Comparison of ENCODE assay signal across 8 mouse cellular contexts in the genomic region with DNA sequence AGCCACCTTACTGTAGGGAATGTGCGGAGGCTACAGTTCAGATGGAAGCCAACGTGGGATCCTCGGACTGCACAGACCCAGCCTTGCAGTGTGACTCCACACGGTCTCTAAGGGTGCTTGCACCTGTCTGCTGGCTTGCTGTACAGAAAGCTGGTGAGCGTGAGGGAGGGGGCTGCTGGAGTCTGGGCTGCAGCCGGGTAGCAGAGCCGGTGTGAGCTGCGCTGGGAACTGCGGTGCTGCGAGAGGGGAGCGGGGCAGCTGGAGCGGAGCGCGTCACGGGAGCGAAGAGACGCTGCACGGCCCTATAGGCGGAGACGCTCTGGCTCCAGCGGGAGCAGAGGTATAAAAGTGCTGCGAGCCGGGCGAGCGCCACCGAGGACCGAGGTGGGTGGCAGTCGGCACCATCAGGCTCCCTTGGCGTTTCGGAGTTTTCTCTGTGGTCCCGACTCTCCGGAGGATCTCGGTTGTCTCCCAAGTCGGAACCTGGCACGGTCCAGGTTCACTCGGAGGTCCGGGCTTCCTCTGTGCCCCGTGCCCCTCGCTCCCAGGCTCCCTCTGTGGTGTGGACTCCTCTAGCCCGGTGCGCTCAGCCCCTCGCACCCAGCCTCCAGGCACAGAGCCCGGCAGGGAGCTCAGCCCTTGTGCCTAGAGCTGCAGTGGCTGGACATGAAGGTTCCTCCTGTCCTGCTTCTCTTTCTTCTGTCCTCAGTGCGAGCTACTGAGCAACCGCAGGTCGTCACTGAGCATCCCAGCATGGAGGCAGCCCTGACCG. TPM values are rescaled to one million over a fixed set of nuclear protein-coding genes. Genes with fewer than 3 reads are reported as not detected.
DNase-seq lines count a peak whose midpoint lies in the region; ATAC-seq and TF ChIP-seq lines count a peak whose summit lies in the region.

Gpr83 (plus strand) TSS at position 343 of the 772 bp plus-strand sequence.

- H3K9me3 ChIP-seq in forebrain, embryonic 15.5 days = no peaks in the 10 kb centered on the region
- no peaks in the 10 kb centered on the region for H3K9me3 ChIP-seq in intestine, embryonic 16.5 days (ENCODE audit: control insufficient read depth, low read length)
- no peaks in the 10 kb centered on the region for H3K9me3 ChIP-seq in liver, embryonic 14.5 days (ENCODE audit: control insufficient read depth, low read length)

- H3K36me3 ChIP-seq in forebrain, embryonic 15.5 days = no peaks in the 10 kb centered on the region
- no peaks in the 10 kb centered on the region for H3K36me3 ChIP-seq in intestine, embryonic 16.5 days (ENCODE audit: control insufficient read depth, insufficient read depth, low read length)
- H3K36me3 ChIP-seq in liver, embryonic 14.5 days (replicated peaks; ENCODE audit: control insufficient read depth, insufficient read depth, low read depth) = no peaks in the 10 kb centered on the region

- intact Hi-C loops in gastrocnemius, adult 2 months (cut with DNase I) = no loop called here
- intact Hi-C loops in gastrocnemius, postnatal 36 days (cut with DNase I) = loop anchor here (10.0 kb wide), 1 partner anchor 155 kb away; no protein-coding TSS in a partner anchor

- ATAC-seq in forebrain, embryonic 15.5 days (replicated peaks) = peak; percentile 96
- ATAC-seq in intestine, embryonic 16.5 days = peak; percentile 90
- ATAC-seq in liver, embryonic 14.5 days (ENCODE audit: insufficient read depth) = no peak

- H3K27me3 ChIP-seq in forebrain, embryonic 15.5 days = peaks cover 28% of the 10 kb centered on the region
- peaks cover 28% of the 10 kb centered on the region for H3K27me3 ChIP-seq in intestine, embryonic 16.5 days (replicated peaks; ENCODE audit: control insufficient read depth, insufficient read depth, low read length)
- peaks cover 35% of the 10 kb centered on the region for H3K27me3 ChIP-seq in liver, embryonic 14.5 days (ENCODE audit: control insufficient read depth, insufficient read depth, low read length)

- TF ChIP-seq EP300 in liver, embryonic 14.5 days (IDR thresholded peaks at IDR 0.05; ENCODE audit: low read depth) = no peak

- H3K4me1 ChIP-seq in forebrain, embryonic 15.5 days = peaks cover 11% of the 10 kb centered on the region
- 0 out of 2 replicates have a peak, but pooled peaks cover 2% of the 10 kb centered on the region for H3K4me1 ChIP-seq in intestine, embryonic 16.5 days (ENCODE audit: control insufficient read depth, insufficient read depth, low read length)
- no peaks in the 10 kb centered on the region for H3K4me1 ChIP-seq in liver, embryonic 14.5 days (replicated peaks; ENCODE audit: control insufficient read depth in 2 of 2, insufficient read depth in 2 of 2, low read length in 1 of 2)

- H3K4me2 ChIP-seq in forebrain, embryonic 15.5 days (replicated peaks) = peak within 1 kb of the TSS; percentile 96
- peak within 1 kb of the TSS; percentile 85 for H3K4me2 ChIP-seq in intestine, embryonic 16.5 days (ENCODE audit: low read depth, low read length)
- peak within 1 kb of the TSS; percentile 42 for H3K4me2 ChIP-seq in liver, embryonic 14.5 days (ENCODE audit: low read depth)

- no peak for TF ChIP-seq CTCF in gastrocnemius, adult 2 months (IDR thresholded peaks at IDR 0.05)
- no peak for TF ChIP-seq CTCF in liver, embryonic 14.5 days (IDR thresholded peaks at IDR 0.05; ENCODE audit: low read depth)

- peak within 1 kb of the TSS; percentile 50 for H3K9ac ChIP-seq in forebrain, embryonic 15.5 days (replicated peaks)
- H3K9ac ChIP-seq in intestine, embryonic 16.5 days (ENCODE audit: low read depth, low read length) = peak within 1 kb of the TSS; percentile 38; the same call in 1 of the 2 replicates
- no peak within 1 kb of the TSS for H3K9ac ChIP-seq in liver, embryonic 14.5 days (replicated peaks)

- peak within 1 kb of the TSS; percentile 56 for H3K4me3 ChIP-seq in gastrocnemius, adult 2 months
- H3K4me3 ChIP-seq in forebrain, embryonic 15.5 days = peak within 1 kb of the TSS; percentile 48
- peak within 1 kb of the TSS; percentile 46 for H3K4me3 ChIP-seq in intestine, embryonic 16.5 days (ENCODE audit: low read length)
- H3K4me3 ChIP-seq in liver, embryonic 14.5 days (ENCODE audit: insufficient read depth in 1 of 2, low read depth in 2 of 2, low read length in 2 of 2) = peak within 1 kb of the TSS in 1 of 2 experiments; percentile 16; a peak in 2 of 4 replicates

- WGBS in forebrain, embryonic 15.5 days = 1% methylated on average over 46 of the region's 47 CpGs
- 3% methylated on average over 42 of the region's 47 CpGs for whole genome bisulfite sequencing in intestine, embryonic 16.5 days
- WGBS in liver, embryonic 14.5 days (ENCODE audit: insufficient replicate concordance) = 2% methylated on average over 47 of the region's 47 CpGs

- no peak for DNase-seq in gastrocnemius, adult 2 months
- no peak for DNase-seq in gastrocnemius, postnatal 36 days
- peak; percentile 42 for DNase-seq in Muller cell, postnatal 12 days (ENCODE audit: inconsistent ontology term)
- no peak for DNase-seq in liver, embryonic 14.5 days (ENCODE audit: low read depth in 3 of 3, low spot score in 3 of 3)
- DNase-seq in right cerebral cortex, postnatal 10 days (ENCODE audit: low spot score in 2 of 2) = peak; percentile 57 to 64
- DNase-seq in B cell, adult 2 months = no peak

- no peak within 1 kb of the TSS for H3K27ac ChIP-seq in gastrocnemius, adult 2 months
- H3K27ac ChIP-seq in forebrain, embryonic 15.5 days (replicated peaks) = no peak within 1 kb of the TSS
- H3K27ac ChIP-seq in intestine, embryonic 16.5 days (ENCODE audit: low read length) = no peak within 1 kb of the TSS
- H3K27ac ChIP-seq in liver, embryonic 14.5 days = no peak within 1 kb of the TSS

RNA-seq across cellular contexts. Expression of gene Gpr83, which starts in this region (rescaled TPM):
- not detected for total RNA-seq in gastrocnemius, adult 2 months (2021)
- total RNA-seq in gastrocnemius, postnatal 36 days (2021) = not detected
- 1.1 and 1.3 TPM in 2 replicates for polyA plus RNA-seq in forebrain, embryonic 15.5 days (2015; fragmentation: Nextera tagmentation; extraction: Ambion mirVana)
- polyA plus RNA-seq in intestine, embryonic 16.5 days (2015; fragmentation: Nextera tagmentation; extraction: Ambion mirVana) = 0.32 TPM in 2 replicates
- not detected in 2 replicates for polyA plus RNA-seq in liver, embryonic 14.5 days (2012; rRNA removed)
- not detected in 2 replicates for polyA plus RNA-seq in liver, embryonic 14.5 days (2014; fragmentation: Nextera tagmentation; extraction: Ambion mirVana)

Comparison
In these comparisons a context has a peak if more than half of its experiments do, and no peak if none do; other contexts are left out.
1. Peak in ATAC-seq, H3K4me3 ChIP-seq, H3K9ac ChIP-seq and H3K4me2 ChIP-seq in intestine, embryonic 16.5 days; RNA of the gene not detected or under 1 TPM.
2. DNase-seq: peak in Muller cell, postnatal 12 days (single experiment) and right cerebral cortex, postnatal 10 days (2 of 2); none in gastrocnemius, adult 2 months (single experiment), gastrocnemius, postnatal 36 days (0 of 2), liver, embryonic 14.5 days (0 of 3) and B cell, adult 2 months (0 of 2).
3. H3K4me2 ChIP-seq: peak in every context shown above with its lines; median percentile 96 in forebrain, embryonic 15.5 days; 85 in intestine, embryonic 16.5 days; 42 in liver, embryonic 14.5 days.